Mouse (Mus musculus): ENCODE results near the gene Slc7a14. TPM values are rescaled to one million over a fixed set of nuclear protein-coding genes. Genes with fewer than 3 reads are reported as not detected.
A peak's percentile ranks its signal among the peaks of the same experiment; 100 is the strongest.
"Not testable (repeated sequence)": the region's sequence is repeated elsewhere in the genome, so short reads cannot be mapped to it uniquely, and the experiment has no call there.

The Slc7a14 gene
- polyA plus RNA-seq, 1 experiment from 2014 or later: 2.2 TPM

GRCm38 (mm10) chr3:31308906-31309305, 1.3 kb downstream of the Slc7a14 start:
- DNase-seq (ENCODE audit: low spot score) (peak; percentile 41), ATAC-seq (peak; percentile 4; the same call in 1 of the 2 replicates)
- Histone ChIP-seq H3K9ac (ENCODE audit: low read length) (peak overlapping the region; percentile 72), H3K4me2 (ENCODE audit: low read length) (peak overlapping the region; percentile 84), H3K27me3 (replicated peaks; ENCODE audit: control insufficient read depth, insufficient read depth, low read length) (peaks cover 5% of the 10 kb centered on the region; the same call in 1 of the 2 replicates), H3K36me3 (ENCODE audit: control insufficient read depth, insufficient read depth, low read length) (no peaks in the 10 kb centered on the region), H3K4me3 (ENCODE audit: low read depth, low read length) (peak overlapping the region; percentile 55), H3K4me1 (ENCODE audit: control insufficient read depth, insufficient read depth, low read length) (no peaks in the 10 kb centered on the region), H3K9me3 (replicated peaks; ENCODE audit: control insufficient read depth, low read length) (no peaks in the 10 kb centered on the region), H3K27ac (ENCODE audit: low read depth, low read length) (no peak overlapping the region)
- WGBS: 2% methylated on average over 14 of the region's 14 CpGs

GRCm38 (mm10) chr3:31307936-31308335, 2.2 kb downstream of the Slc7a14 start:
- H3K4me3 ChIP-seq (ENCODE audit: low read depth, low read length): no peak overlapping the region
- ATAC-seq (no peak), DNase-seq (ENCODE audit: low spot score) (no peak)
- H3K36me3 ChIP-seq (ENCODE audit: control insufficient read depth, insufficient read depth, low read length): no peaks in the 10 kb centered on the region
- no peaks in the 10 kb centered on the region for H3K4me1 ChIP-seq (ENCODE audit: control insufficient read depth, insufficient read depth, low read length)
- H3K27ac ChIP-seq (ENCODE audit: low read depth, low read length): no peak overlapping the region
- no peaks in the 10 kb centered on the region for H3K9me3 ChIP-seq (replicated peaks; ENCODE audit: control insufficient read depth, low read length)
- WGBS: 83% methylated on average over 6 of the region's 6 CpGs
- H3K4me2 ChIP-seq (ENCODE audit: low read length): no peak overlapping the region
- peaks cover 5% of the 10 kb centered on the region; the same call in 1 of the 2 replicates for H3K27me3 ChIP-seq (replicated peaks; ENCODE audit: control insufficient read depth, insufficient read depth, low read length)
- H3K9ac ChIP-seq (ENCODE audit: low read length): no peak overlapping the region

GRCm38 (mm10) chr3:31291673-31292602, 18.2 kb downstream of the Slc7a14 start:
- peak; percentile 63 for DNase-seq (ENCODE audit: low spot score)
- no peaks in the 10 kb centered on the region for H3K27me3 ChIP-seq (replicated peaks; ENCODE audit: control insufficient read depth, insufficient read depth, low read length)

GRCm38 (mm10) chr3:31287421-31287948, 22.7 kb downstream of the Slc7a14 start:
- WGBS: 52% methylated on average over 3 of the region's 3 CpGs
- no peak overlapping the region for H3K4me2 ChIP-seq (ENCODE audit: low read length)
- H3K4me1 ChIP-seq (ENCODE audit: control insufficient read depth, insufficient read depth, low read length): 0 out of 2 replicates have a peak, but pooled peaks cover 3% of the 10 kb centered on the region
- no peaks in the 10 kb centered on the region for H3K9me3 ChIP-seq (replicated peaks; ENCODE audit: control insufficient read depth, low read length)
- no peak overlapping the region for H3K9ac ChIP-seq (ENCODE audit: low read length)
- H3K27me3 ChIP-seq (replicated peaks; ENCODE audit: control insufficient read depth, insufficient read depth, low read length): no peaks in the 10 kb centered on the region
- peak; percentile 60 for ATAC-seq
- no peak overlapping the region for H3K4me3 ChIP-seq (ENCODE audit: low read depth, low read length)
- DNase-seq (ENCODE audit: low spot score): peak; percentile 73
- H3K27ac ChIP-seq (ENCODE audit: low read depth, low read length): no peak overlapping the region
- H3K36me3 ChIP-seq (ENCODE audit: control insufficient read depth, insufficient read depth, low read length): no peaks in the 10 kb centered on the region

More at GRCm38 (mm10) chr3:31291673-31292602, 18.2 kb downstream of the Slc7a14 start:
- Histone ChIP-seq H3K27ac (ENCODE audit: low read depth, low read length) (no peak overlapping the region), H3K36me3 (ENCODE audit: control insufficient read depth, insufficient read depth, low read length) (no peaks in the 10 kb centered on the region), H3K4me2 (ENCODE audit: low read length) (no peak overlapping the region), H3K9ac (ENCODE audit: low read length) (no peak overlapping the region), H3K4me1 (ENCODE audit: control insufficient read depth, insufficient read depth, low read length) (0 out of 2 replicates have a peak, but pooled peaks cover 3% of the 10 kb centered on the region), H3K4me3 (ENCODE audit: low read depth, low read length) (no peak overlapping the region), H3K9me3 (replicated peaks; ENCODE audit: control insufficient read depth, low read length) (no peaks in the 10 kb centered on the region)
- WGBS: 59% methylated on average over 11 of the region's 11 CpGs
- peak; percentile 72; the same call in 1 of the 2 replicates for ATAC-seq

- H3K4me3 ChIP-seq (ENCODE audit: low read depth, low read length): no peak overlapping the region
- no peaks in the 10 kb centered on the region for H3K4me1 ChIP-seq (ENCODE audit: control insufficient read depth, insufficient read depth, low read length)
- H3K9me3 ChIP-seq (replicated peaks; ENCODE audit: control insufficient read depth, low read length): no peaks in the 10 kb centered on the region
- H3K27me3 ChIP-seq (replicated peaks; ENCODE audit: control insufficient read depth, insufficient read depth, low read length): no peaks in the 10 kb centered on the region
- no peak overlapping the region for H3K27ac ChIP-seq (ENCODE audit: low read depth, low read length)
- no peak overlapping the region for H3K4me2 ChIP-seq (ENCODE audit: low read length)
- no peak overlapping the region for H3K9ac ChIP-seq (ENCODE audit: low read length)
- no peaks in the 10 kb centered on the region for H3K36me3 ChIP-seq (ENCODE audit: control insufficient read depth, insufficient read depth, low read length)
- 47% methylated on average over 2 of the region's 2 CpGs for WGBS
- ATAC-seq (no peak), DNase-seq (ENCODE audit: low spot score) (no peak)
These were observed 29.1 kb downstream of the Slc7a14 start for GRCm38 (mm10) chr3:31281116-31281515.

GRCm38 (mm10) chr3:31274875-31275274, 35.3 kb downstream of the Slc7a14 start:
- no peak overlapping the region for H3K9ac ChIP-seq (ENCODE audit: low read length)
- ATAC-seq (no peak), DNase-seq (ENCODE audit: low spot score) (no peak)
- no peaks in the 10 kb centered on the region for H3K9me3 ChIP-seq (replicated peaks; ENCODE audit: control insufficient read depth, low read length)
- no peak overlapping the region for H3K27ac ChIP-seq (ENCODE audit: low read depth, low read length)
- no peaks in the 10 kb centered on the region for H3K36me3 ChIP-seq (ENCODE audit: control insufficient read depth, insufficient read depth, low read length)
- H3K4me2 ChIP-seq (ENCODE audit: low read length): no peak overlapping the region
- H3K27me3 ChIP-seq (replicated peaks; ENCODE audit: control insufficient read depth, insufficient read depth, low read length): no peaks in the 10 kb centered on the region
- 77% methylated on average over 2 of the region's 2 CpGs for WGBS
- no peak overlapping the region for H3K4me3 ChIP-seq (ENCODE audit: low read depth, low read length)
- no peaks in the 10 kb centered on the region for H3K4me1 ChIP-seq (ENCODE audit: control insufficient read depth, insufficient read depth, low read length)

- H3K9me3 ChIP-seq (replicated peaks; ENCODE audit: control insufficient read depth, low read length); ATAC-seq; H3K4me1 ChIP-seq (ENCODE audit: control insufficient read depth, insufficient read depth, low read length); H3K27ac ChIP-seq (ENCODE audit: low read depth, low read length); H3K36me3 ChIP-seq (ENCODE audit: control insufficient read depth, insufficient read depth, low read length); H3K27me3 ChIP-seq (replicated peaks; ENCODE audit: control insufficient read depth, insufficient read depth, low read length); H3K4me2 ChIP-seq (ENCODE audit: low read length); H3K9ac ChIP-seq (ENCODE audit: low read length); DNase-seq (ENCODE audit: low spot score); H3K4me3 ChIP-seq (ENCODE audit: low read depth, low read length): not testable (repeated sequence)
These were observed 36.9 kb downstream of the Slc7a14 start for GRCm38 (mm10) chr3:31273247-31273646.

GRCm38 (mm10) chr3:31272635-31273034, 37.5 kb downstream of the Slc7a14 start:
- no peak for DNase-seq (ENCODE audit: low spot score)
- H3K4me2 ChIP-seq (ENCODE audit: low read length): no peak overlapping the region
- no peak for ATAC-seq
- no peaks in the 10 kb centered on the region for H3K9me3 ChIP-seq (replicated peaks; ENCODE audit: control insufficient read depth, low read length)
- no peak overlapping the region for H3K4me3 ChIP-seq (ENCODE audit: low read depth, low read length)
- no peaks in the 10 kb centered on the region for H3K27me3 ChIP-seq (replicated peaks; ENCODE audit: control insufficient read depth, insufficient read depth, low read length)
- H3K4me1 ChIP-seq (ENCODE audit: control insufficient read depth, insufficient read depth, low read length): no peaks in the 10 kb centered on the region
- H3K9ac ChIP-seq (ENCODE audit: low read length): no peak overlapping the region
- WGBS: 80% methylated on average over 2 of the region's 2 CpGs
- no peaks in the 10 kb centered on the region for H3K36me3 ChIP-seq (ENCODE audit: control insufficient read depth, insufficient read depth, low read length)
- no peak overlapping the region for H3K27ac ChIP-seq (ENCODE audit: low read depth, low read length)

Data from forebrain, embryonic 14.5 days (tissue).